Mouse (Mus musculus): ENCODE results near the gene Pgpep1l. TPM values are rescaled to one million over a fixed set of nuclear protein-coding genes. Genes with fewer than 3 reads are reported as not detected.

Pgpep1l gene
- polyA plus RNA-seq, 1 experiment from 2014 or later: not detected

- no peak overlapping the region for H3K27ac ChIP-seq (ENCODE audit: low read depth, low read length)
- no peak overlapping the region for H3K4me2 ChIP-seq (replicated peaks; ENCODE audit: low read depth, low read length)
- no peak overlapping the region for H3K9ac ChIP-seq (ENCODE audit: low read depth, low read length)
- 77% methylated on average over 17 of the region's 17 CpGs for WGBS
- no peaks in the 10 kb centered on the region for H3K36me3 ChIP-seq (ENCODE audit: control insufficient read depth, insufficient read depth, low read length)
- H3K4me1 ChIP-seq (ENCODE audit: control insufficient read depth, insufficient read depth, low read length): peaks cover 8% of the 10 kb centered on the region; the same call in 1 of the 2 replicates
- no peak for ATAC-seq (ENCODE audit: low FRiP score, low TSS enrichment)
- H3K4me3 ChIP-seq (ENCODE audit: low read length): no peak overlapping the region
- H3K9me3 ChIP-seq (ENCODE audit: control insufficient read depth, low read length): no peaks in the 10 kb centered on the region
- H3K27me3 ChIP-seq (ENCODE audit: control insufficient read depth, insufficient read depth, low read length): no peaks in the 10 kb centered on the region
Measured at GRCm38 (mm10) chr7:68258326-68259150, 5.5 kb downstream of the Pgpep1l start.

GRCm38 (mm10) chr7:68257767-68258166 is 6.3 kb downstream of the Pgpep1l start:
- H3K9ac ChIP-seq (ENCODE audit: low read depth, low read length): no peak overlapping the region
- 0 out of 2 replicates have a peak, but pooled peaks cover 3% of the 10 kb centered on the region for H3K4me1 ChIP-seq (ENCODE audit: control insufficient read depth, insufficient read depth, low read length)
- H3K9me3 ChIP-seq (ENCODE audit: control insufficient read depth, low read length): no peaks in the 10 kb centered on the region
- no peaks in the 10 kb centered on the region for H3K27me3 ChIP-seq (ENCODE audit: control insufficient read depth, insufficient read depth, low read length)
- no peak overlapping the region for H3K27ac ChIP-seq (ENCODE audit: low read depth, low read length)
- no peak overlapping the region for H3K4me3 ChIP-seq (ENCODE audit: low read length)
- ATAC-seq (ENCODE audit: low FRiP score, low TSS enrichment): no peak
- no peak overlapping the region for H3K4me2 ChIP-seq (replicated peaks; ENCODE audit: low read depth, low read length)
- no peaks in the 10 kb centered on the region for H3K36me3 ChIP-seq (ENCODE audit: control insufficient read depth, insufficient read depth, low read length)
- 80% methylated on average over 2 of the region's 2 CpGs for WGBS

DNA sequence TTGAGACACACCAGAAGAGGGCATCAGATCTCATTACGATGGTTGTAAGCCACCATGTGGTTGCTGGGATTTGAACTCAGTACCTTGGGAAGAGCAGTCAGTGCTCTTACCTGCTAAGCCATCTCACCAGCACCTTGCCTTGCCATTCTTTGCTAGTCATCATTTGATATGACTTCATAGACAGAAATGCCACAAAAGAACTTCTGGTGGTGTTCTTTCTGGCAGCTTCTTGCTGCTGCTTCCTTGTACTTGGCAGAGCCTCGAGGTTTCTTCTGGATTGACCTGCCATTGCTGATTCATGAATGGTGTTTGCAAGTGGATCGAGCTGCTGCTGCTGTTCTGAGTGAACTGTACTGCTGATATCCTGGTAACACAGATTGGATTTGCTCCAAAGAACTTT is 13.1 kb downstream of the Pgpep1l start:
- 88% methylated on average over 3 of the region's 3 CpGs for WGBS
- Histone ChIP-seq H3K4me1 (ENCODE audit: control insufficient read depth, insufficient read depth, low read length) (no peaks in the 10 kb centered on the region), H3K4me3 (ENCODE audit: low read length) (no peak overlapping the region), H3K4me2 (replicated peaks; ENCODE audit: low read depth, low read length) (no peak overlapping the region), H3K9me3 (ENCODE audit: control insufficient read depth, low read length) (peaks cover 4% of the 10 kb centered on the region), H3K27me3 (ENCODE audit: control insufficient read depth, insufficient read depth, low read length) (no peaks in the 10 kb centered on the region), H3K36me3 (ENCODE audit: control insufficient read depth, insufficient read depth, low read length) (no peaks in the 10 kb centered on the region), H3K27ac (ENCODE audit: low read depth, low read length) (no peak overlapping the region), H3K9ac (ENCODE audit: low read depth, low read length) (no peak overlapping the region)
- no peak for ATAC-seq (ENCODE audit: low FRiP score, low TSS enrichment)

- Histone ChIP-seq H3K4me2 (replicated peaks; ENCODE audit: low read depth, low read length) (no peak overlapping the region), H3K27ac (ENCODE audit: low read depth, low read length) (no peak overlapping the region), H3K9ac (ENCODE audit: low read depth, low read length) (no peak overlapping the region), H3K4me3 (ENCODE audit: low read length) (no peak overlapping the region), H3K9me3 (ENCODE audit: control insufficient read depth, low read length) (peaks cover 4% of the 10 kb centered on the region), H3K27me3 (ENCODE audit: control insufficient read depth, insufficient read depth, low read length) (no peaks in the 10 kb centered on the region), H3K36me3 (ENCODE audit: control insufficient read depth, insufficient read depth, low read length) (no peaks in the 10 kb centered on the region), H3K4me1 (ENCODE audit: control insufficient read depth, insufficient read depth, low read length) (no peaks in the 10 kb centered on the region)
- no peak for ATAC-seq (ENCODE audit: low FRiP score, low TSS enrichment)
- 28% methylated on average over 1 of the region's 1 CpGs for whole genome bisulfite sequencing
Measured at GRCm38 (mm10) chr7:68250411-68250810, 13.6 kb downstream of the Pgpep1l start.

GRCm38 (mm10) chr7:68246249-68246648 is 17.8 kb downstream of the Pgpep1l start:
- no peaks in the 10 kb centered on the region for H3K27me3 ChIP-seq (ENCODE audit: control insufficient read depth, insufficient read depth, low read length)
- no peaks in the 10 kb centered on the region for H3K36me3 ChIP-seq (ENCODE audit: control insufficient read depth, insufficient read depth, low read length)
- no peaks in the 10 kb centered on the region for H3K4me1 ChIP-seq (ENCODE audit: control insufficient read depth, insufficient read depth, low read length)
- H3K27ac ChIP-seq (ENCODE audit: low read depth, low read length): no peak overlapping the region
- 58% methylated on average over 8 of the region's 8 CpGs for WGBS
- no peak overlapping the region for H3K4me3 ChIP-seq (ENCODE audit: low read length)
- no peak for ATAC-seq (ENCODE audit: low FRiP score, low TSS enrichment)
- H3K9ac ChIP-seq (ENCODE audit: low read depth, low read length): no peak overlapping the region
- peaks cover 4% of the 10 kb centered on the region for H3K9me3 ChIP-seq (ENCODE audit: control insufficient read depth, low read length)
- no peak overlapping the region for H3K4me2 ChIP-seq (replicated peaks; ENCODE audit: low read depth, low read length)

GRCm38 (mm10) chr7:68245681-68246080 is 18.4 kb downstream of the Pgpep1l start:
- H3K27ac ChIP-seq (ENCODE audit: low read depth, low read length): no peak overlapping the region
- no peaks in the 10 kb centered on the region for H3K27me3 ChIP-seq (ENCODE audit: control insufficient read depth, insufficient read depth, low read length)
- no peaks in the 10 kb centered on the region for H3K4me1 ChIP-seq (ENCODE audit: control insufficient read depth, insufficient read depth, low read length)
- H3K4me3 ChIP-seq (ENCODE audit: low read length): no peak overlapping the region
- 46% methylated on average over 4 of the region's 4 CpGs for WGBS
- ATAC-seq (ENCODE audit: low FRiP score, low TSS enrichment): no peak
- H3K36me3 ChIP-seq (ENCODE audit: control insufficient read depth, insufficient read depth, low read length): no peaks in the 10 kb centered on the region
- H3K9ac ChIP-seq (ENCODE audit: low read depth, low read length): no peak overlapping the region
- peaks cover 4% of the 10 kb centered on the region for H3K9me3 ChIP-seq (ENCODE audit: control insufficient read depth, low read length)
- H3K4me2 ChIP-seq (replicated peaks; ENCODE audit: low read depth, low read length): no peak overlapping the region

- no peaks in the 10 kb centered on the region for H3K4me1 ChIP-seq (ENCODE audit: control insufficient read depth, insufficient read depth, low read length)
- no peak overlapping the region for H3K9ac ChIP-seq (ENCODE audit: low read depth, low read length)
- H3K27ac ChIP-seq (ENCODE audit: low read depth, low read length): no peak overlapping the region
- ATAC-seq (ENCODE audit: low FRiP score, low TSS enrichment): no peak
- H3K27me3 ChIP-seq (ENCODE audit: control insufficient read depth, insufficient read depth, low read length): no peaks in the 10 kb centered on the region
- H3K4me2 ChIP-seq (replicated peaks; ENCODE audit: low read depth, low read length): no peak overlapping the region
- no peak overlapping the region for H3K4me3 ChIP-seq (ENCODE audit: low read length)
- no peaks in the 10 kb centered on the region for H3K36me3 ChIP-seq (ENCODE audit: control insufficient read depth, insufficient read depth, low read length)
- 83% methylated on average over 9 of the region's 9 CpGs for WGBS
- no peaks in the 10 kb centered on the region for H3K9me3 ChIP-seq (ENCODE audit: control insufficient read depth, low read length)
Measured at GRCm38 (mm10) chr7:68241205-68241604, 22.8 kb downstream of the Pgpep1l start.

GRCm38 (mm10) chr7:68239220-68239827 is 24.7 kb downstream of the Pgpep1l start:
- H3K27me3 ChIP-seq (ENCODE audit: control insufficient read depth, insufficient read depth, low read length): no peaks in the 10 kb centered on the region
- no peak overlapping the region for H3K4me2 ChIP-seq (replicated peaks; ENCODE audit: low read depth, low read length)
- no peak overlapping the region for H3K4me3 ChIP-seq (ENCODE audit: low read length)
- H3K36me3 ChIP-seq (ENCODE audit: control insufficient read depth, insufficient read depth, low read length): no peaks in the 10 kb centered on the region
- H3K9me3 ChIP-seq (ENCODE audit: control insufficient read depth, low read length): no peaks in the 10 kb centered on the region
- H3K4me1 ChIP-seq (ENCODE audit: control insufficient read depth, insufficient read depth, low read length): 0 out of 2 replicates have a peak, but pooled peaks cover under 1% of the 10 kb centered on the region
- WGBS: 44% methylated on average over 11 of the region's 11 CpGs
- H3K9ac ChIP-seq (ENCODE audit: low read depth, low read length): no peak overlapping the region
- ATAC-seq (ENCODE audit: low FRiP score, low TSS enrichment): peak; percentile 61
- H3K27ac ChIP-seq (ENCODE audit: low read depth, low read length): no peak overlapping the region

- Histone ChIP-seq H3K27me3 (ENCODE audit: control insufficient read depth, insufficient read depth, low read length) (no peaks in the 10 kb centered on the region), H3K4me2 (replicated peaks; ENCODE audit: low read depth, low read length) (no peak overlapping the region), H3K9me3 (ENCODE audit: control insufficient read depth, low read length) (no peaks in the 10 kb centered on the region), H3K36me3 (ENCODE audit: control insufficient read depth, insufficient read depth, low read length) (0 out of 2 replicates have a peak, but pooled peaks cover under 1% of the 10 kb centered on the region), H3K27ac (ENCODE audit: low read depth, low read length) (no peak overlapping the region), H3K9ac (ENCODE audit: low read depth, low read length) (no peak overlapping the region), H3K4me1 (ENCODE audit: control insufficient read depth, insufficient read depth, low read length) (peaks cover 7% of the 10 kb centered on the region; the same call in 1 of the 2 replicates), H3K4me3 (ENCODE audit: low read length) (no peak overlapping the region)
- WGBS: 91% methylated on average over 8 of the region's 8 CpGs
- no peak for ATAC-seq (ENCODE audit: low FRiP score, low TSS enrichment)
Measured at GRCm38 (mm10) chr7:68236817-68237216, 27.2 kb downstream of the Pgpep1l start.

All from kidney, embryonic 14.5 days (tissue).